In genomic region chr11:51811230-51811629, GRCm38 (mm10) we compare ENCODE assay signal across 17 mouse cellular contexts. TPM values are rescaled to one million over a fixed set of nuclear protein-coding genes. Genes with fewer than 3 reads are reported as not detected.
DNase-seq lines count a peak whose midpoint lies in the region; ATAC-seq and TF ChIP-seq lines count a peak whose summit lies in the region.
"Had no signal": no experiment of that assay in that cellular context is flagged by ENCODE, and none has a peak within 500 bp of the region (broad histone marks: within the 10 kb centered on the region; RNA-seq: fewer than 3 reads in every experiment).

No protein-coding gene starts in this region.

- WGBS in hindbrain, postnatal 0 days, result 84% methylated on average over 4 of the region's 4 CpGs
- WGBS in hindbrain, embryonic 14.5 days, result 87% methylated on average over 4 of the region's 4 CpGs

- peaks cover 5% of the 10 kb centered on the region; the same call in 1 of the 2 replicates for H3K36me3 ChIP-seq in hindbrain, postnatal 0 days (ENCODE audit: insufficient read depth, low read length)
- no peaks in the 10 kb centered on the region for H3K36me3 ChIP-seq in hindbrain, embryonic 14.5 days (replicated peaks; ENCODE audit: control insufficient read depth, insufficient read depth)
- H3K36me3 ChIP-seq: heart, embryonic 13.5 days; hindbrain, embryonic 13.5 days; kidney, embryonic 15.5 days; liver, embryonic 15.5 days; midbrain, embryonic 10.5 days had no signal

- no peak for ATAC-seq in hindbrain, postnatal 0 days
- ATAC-seq in hindbrain, embryonic 14.5 days (ENCODE audit: low FRiP score), result no peak

- H3K9me3 ChIP-seq in hindbrain, postnatal 0 days (ENCODE audit: low read length), result no peaks in the 10 kb centered on the region
- no peaks in the 10 kb centered on the region for H3K9me3 ChIP-seq in hindbrain, embryonic 14.5 days (ENCODE audit: control insufficient read depth, low read length)
- H3K9me3 ChIP-seq: heart, embryonic 13.5 days; hindbrain, embryonic 13.5 days; liver, embryonic 15.5 days; midbrain, embryonic 10.5 days had no signal

- H3K4me1 ChIP-seq in hindbrain, postnatal 0 days (ENCODE audit: insufficient read depth, low read length), result no peaks in the 10 kb centered on the region
- no peaks in the 10 kb centered on the region for H3K4me1 ChIP-seq in hindbrain, embryonic 14.5 days (replicated peaks; ENCODE audit: control insufficient read depth, insufficient read depth, low read length)
- H3K4me1 ChIP-seq: heart, embryonic 13.5 days; hindbrain, embryonic 13.5 days; midbrain, embryonic 10.5 days had no signal

- DNase-seq in hindbrain, postnatal 0 days (ENCODE audit: low spot score), result no peak
- no peak for DNase-seq in hindbrain, embryonic 14.5 days (ENCODE audit: low spot score)
- peak; percentile 30 for DNase-seq in lung, postnatal 36 days
- no peak for DNase-seq in lung, postnatal 25 days (ENCODE audit: low spot score)
- peak; percentile 61 for DNase-seq in ES-CJ7 (ENCODE audit: low read depth, low spot score)
- peak; percentile 50 for DNase-seq in naive thymus-derived CD4-positive, alpha-beta T cell, adult 2 months (ENCODE audit: low read depth)
- DNase-seq in layer of hippocampus, adult 11-12 months (ENCODE audit: low spot score), result no peak
- no peak for DNase-seq in heart, postnatal 4 days
- DNase-seq: adrenal gland, adult 8-10 months; cerebellum, adult 8-10 months; spleen, adult 18-20 months; thymus, postnatal 36 days had no signal

- H3K27me3 ChIP-seq in hindbrain, postnatal 0 days (ENCODE audit: insufficient read depth, low read length), result no peaks in the 10 kb centered on the region
- H3K27me3 ChIP-seq in hindbrain, embryonic 14.5 days (ENCODE audit: control insufficient read depth, insufficient read depth, low read length), result no peaks in the 10 kb centered on the region
- H3K27me3 ChIP-seq: heart, embryonic 13.5 days; hindbrain, embryonic 13.5 days; kidney, embryonic 15.5 days; liver, embryonic 15.5 days had no signal

- H3K4me3 ChIP-seq in hindbrain, postnatal 0 days (ENCODE audit: low read length), result no peak overlapping the region
- H3K4me3 ChIP-seq in hindbrain, embryonic 14.5 days (replicated peaks; ENCODE audit: low read length), result no peak overlapping the region
- H3K4me3 ChIP-seq: heart, embryonic 13.5 days; hindbrain, embryonic 13.5 days; kidney, embryonic 15.5 days; liver, embryonic 15.5 days; midbrain, embryonic 10.5 days had no signal

- H3K9ac ChIP-seq in hindbrain, postnatal 0 days (replicated peaks; ENCODE audit: low read length), result no peak overlapping the region
- no peak overlapping the region for H3K9ac ChIP-seq in hindbrain, embryonic 14.5 days
- H3K9ac ChIP-seq: heart, embryonic 13.5 days; hindbrain, embryonic 13.5 days; kidney, embryonic 15.5 days; liver, embryonic 15.5 days had no signal

- H3K27ac ChIP-seq in hindbrain, postnatal 0 days, result no peak overlapping the region
- no peak overlapping the region for H3K27ac ChIP-seq in hindbrain, embryonic 14.5 days
- H3K27ac ChIP-seq: heart, embryonic 13.5 days; hindbrain, embryonic 13.5 days; kidney, embryonic 15.5 days; liver, embryonic 15.5 days; midbrain, embryonic 10.5 days had no signal

- peak; percentile 38 for TF ChIP-seq CTCF in hindbrain, postnatal 0 days (IDR thresholded peaks at IDR 0.05; ENCODE audit: low read depth)

- no peak overlapping the region for H3K4me2 ChIP-seq in hindbrain, postnatal 0 days (ENCODE audit: low read depth, low read length)
- H3K4me2 ChIP-seq in hindbrain, embryonic 14.5 days (replicated peaks), result no peak overlapping the region
- H3K4me2 ChIP-seq: heart, embryonic 13.5 days; hindbrain, embryonic 13.5 days; kidney, embryonic 15.5 days; liver, embryonic 15.5 days had no signal

RNA-seq across cellular contexts. Expression of gene Jade2, which starts 46.2 kb away (rescaled TPM):
- 3.1 and 4.3 TPM in 2 replicates for total RNA-seq in hindbrain, postnatal 0 days (2014; rRNA removed)
- 1.1 and 1.2 TPM in 2 replicates for polyA plus RNA-seq in hindbrain, postnatal 0 days (2015; fragmentation: Nextera tagmentation; extraction: Ambion mirVana)
- 0.39 and 0.56 TPM in 2 replicates for polyA plus RNA-seq in hindbrain, embryonic 14.5 days (2014; fragmentation: Nextera tagmentation; extraction: Ambion mirVana)
- 1 to 10 TPM; 2.7 to 3.0 TPM for total RNA-seq in heart, postnatal 4 days (2021)

RNA-seq across cellular contexts. Expression of gene Sar1b, which starts 47.7 kb away (rescaled TPM):
- 78.2 and 118 TPM in 2 replicates for total RNA-seq in hindbrain, postnatal 0 days (2014; rRNA removed)
- 235 and 244 TPM in 2 replicates for polyA plus RNA-seq in hindbrain, postnatal 0 days (2015; fragmentation: Nextera tagmentation; extraction: Ambion mirVana)
- polyA plus RNA-seq in hindbrain, embryonic 14.5 days (2014; fragmentation: Nextera tagmentation; extraction: Ambion mirVana), result 225 TPM in 2 replicates
- 10 to 100 TPM; 93.6 to 95.8 TPM for total RNA-seq in heart, postnatal 4 days (2021)

RNA-seq across cellular contexts. Expression of gene Sec24a, which starts 47.8 kb away (rescaled TPM):
- total RNA-seq in hindbrain, postnatal 0 days (2014; rRNA removed), result 13.4 and 13.9 TPM in 2 replicates
- polyA plus RNA-seq in hindbrain, postnatal 0 days (2015; fragmentation: Nextera tagmentation; extraction: Ambion mirVana), result 10.6 and 11.9 TPM in 2 replicates
- 17.4 and 17.7 TPM in 2 replicates for polyA plus RNA-seq in hindbrain, embryonic 14.5 days (2014; fragmentation: Nextera tagmentation; extraction: Ambion mirVana)
- total RNA-seq in heart, postnatal 4 days (2021), result 10 to 100 TPM; 23.0 to 23.7 TPM

Comparison
In these comparisons a context has a peak if more than half of its experiments do, and no peak if none do; other contexts are left out.
1. DNase-seq: peak in lung, postnatal 36 days (single experiment), ES-CJ7 (single experiment) and naive thymus-derived CD4-positive, alpha-beta T cell, adult 2 months (single experiment); none in hindbrain, postnatal 0 days (single experiment), hindbrain, embryonic 14.5 days (single experiment), lung, postnatal 25 days (single experiment), layer of hippocampus, adult 11-12 months (single experiment) and heart, postnatal 4 days (single experiment).